Mouse (Mus musculus) neural tube, embryonic 14.5 days (tissue): ENCODE results near the gene Stard10. TPM values are rescaled to one million over a fixed set of nuclear protein-coding genes. Genes with fewer than 3 reads are reported as not detected.

ENCODE experiments used
- ATAC-seq: fragments of 200-750 bp; cut with Nextera tagmentation; 2 replicates; pipeline ENCODE4 v1.8.0; 2017; ENCODE audit warnings: low read depth, mild to moderate bottlenecking, moderate TSS enrichment, moderate library complexity
- H3K27ac ChIP-seq: fragments of 300-500 bp; sonication (generic); 2 replicates; pipeline ENCODE4 v1.5.1; 2014; ENCODE audit warnings: low read depth, mild to moderate bottlenecking, control low read depth, low read length, moderate library complexity, mixed read lengths
- H3K27me3 ChIP-seq: fragments of 300-500 bp; sonication (generic); 2 replicates; pipeline ENCODE4 v1.6.1; 2014; ENCODE audit warnings: low read length; ENCODE audit not compliant: control insufficient read depth, insufficient read depth
- H3K36me3 ChIP-seq: fragments of 300-500 bp; sonication (generic); 2 replicates; pipeline ENCODE4 v1.6.1; 2014; ENCODE audit warnings: low read length, mixed read lengths; ENCODE audit not compliant: control insufficient read depth, insufficient read depth
- H3K4me1 ChIP-seq: fragments of 300-500 bp; sonication (generic); 2 replicates; pipeline ENCODE4 v1.6.1; 2014; ENCODE audit warnings: low read length; ENCODE audit not compliant: control insufficient read depth, insufficient read depth
- H3K4me2 ChIP-seq: fragments of 300-500 bp; sonication (generic); 2 replicates; pipeline ENCODE4 v1.6.1; 2014; ENCODE audit warnings: mild to moderate bottlenecking, low read depth, low read length, control low read depth
- H3K4me3 ChIP-seq: fragments of 300-500 bp; sonication (generic); 2 replicates; pipeline ENCODE4 v1.5.1; 2014; ENCODE audit warnings: low read depth, low read length, control low read depth, mixed read lengths
- H3K9ac ChIP-seq: fragments of 300-500 bp; sonication (generic); replicated peaks from 2 replicates; pipeline ENCODE4 v1.6.1; 2014; ENCODE audit warnings: low read depth, mild to moderate bottlenecking, control low read depth, low read length, mixed read lengths
- H3K9me3 ChIP-seq: fragments of 300-500 bp; sonication (generic); 2 replicates; pipeline ENCODE4 v1.6.1; 2016; ENCODE audit warnings: low read length; ENCODE audit not compliant: control insufficient read depth
- WGBS: fragments of 180-500 bp; shearing (Covaris S2); extraction: QIAGEN DNeasy Blood & Tissue Kit; methylation state at CpG from one replicate; pipeline ENCODE4 v1.1.7; 2014; 5-methylcytosine and 5-hydroxymethylcytosine counted together
- polyA plus RNA-seq: library from polyadenylated mRNA; unstranded; fragments of >200 nt; fragmentation: Nextera tagmentation; extraction: Ambion mirVana; gene quantifications from 2 replicates; pipeline ENCODE4 v1.2.1, GENCODE M21; 2014

The Stard10 gene
- polyA plus RNA-seq, 1 experiment from 2014 or later = 17.4 TPM

GRCm38 (mm10) chr7:101362791-101363191 is 45.9 kb downstream of the Stard10 start:
- no peaks in the 10 kb centered on the region for H3K36me3 ChIP-seq
- no peaks in the 10 kb centered on the region for H3K9me3 ChIP-seq
- no peak overlapping the region for H3K4me2 ChIP-seq
- no peak for ATAC-seq
- no peaks in the 10 kb centered on the region for H3K27me3 ChIP-seq
- no peaks in the 10 kb centered on the region for H3K4me1 ChIP-seq
- no peak overlapping the region for H3K9ac ChIP-seq
- H3K27ac ChIP-seq = no peak overlapping the region
- WGBS = 60% methylated on average over 5 of the region's 5 CpGs
- no peak overlapping the region for H3K4me3 ChIP-seq

DNA sequence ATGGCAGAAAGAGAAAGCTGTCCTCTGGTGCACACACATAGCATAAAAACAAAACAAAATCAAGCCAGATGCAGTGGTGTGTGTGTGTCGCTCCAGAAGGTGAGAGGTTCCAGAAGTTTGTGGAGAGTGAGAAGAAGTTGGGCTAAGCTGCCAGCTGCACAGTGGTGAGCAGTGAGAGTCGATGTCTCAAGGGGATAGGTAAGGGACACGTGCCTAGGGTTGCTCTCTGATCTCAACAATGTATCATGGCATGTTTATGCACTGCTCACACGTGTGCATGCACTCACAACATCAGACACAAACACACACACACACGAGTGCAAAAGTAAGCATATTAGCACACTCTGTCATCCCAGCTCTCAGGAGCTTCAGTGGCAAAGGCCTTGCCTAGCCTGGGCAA is 47.0 kb downstream of the Stard10 start:
- H3K4me1 ChIP-seq = no peaks in the 10 kb centered on the region
- WGBS = 79% methylated on average over 5 of the region's 5 CpGs
- ATAC-seq = no peak

GRCm38 (mm10) chr7:101367901-101368852 is 51.3 kb downstream of the Stard10 start:
- no peaks in the 10 kb centered on the region for H3K9me3 ChIP-seq
- 50% methylated on average over 11 of the region's 11 CpGs for WGBS
- H3K36me3 ChIP-seq = no peaks in the 10 kb centered on the region
- no peaks in the 10 kb centered on the region for H3K27me3 ChIP-seq
- ATAC-seq = no peak
- no peaks in the 10 kb centered on the region for H3K4me1 ChIP-seq
- no peak overlapping the region for H3K9ac ChIP-seq
- no peak overlapping the region for H3K27ac ChIP-seq
- H3K4me3 ChIP-seq = no peak overlapping the region
- no peak overlapping the region for H3K4me2 ChIP-seq

More for the DNA sequence above, 47.0 kb downstream of the Stard10 start:
- Histone ChIP-seq H3K27ac (no peak overlapping the region), H3K4me2 (no peak overlapping the region), H3K9me3 (no peaks in the 10 kb centered on the region), H3K27me3 (no peaks in the 10 kb centered on the region), H3K9ac (no peak overlapping the region), H3K36me3 (no peaks in the 10 kb centered on the region), H3K4me3 (no peak overlapping the region)

DNA sequence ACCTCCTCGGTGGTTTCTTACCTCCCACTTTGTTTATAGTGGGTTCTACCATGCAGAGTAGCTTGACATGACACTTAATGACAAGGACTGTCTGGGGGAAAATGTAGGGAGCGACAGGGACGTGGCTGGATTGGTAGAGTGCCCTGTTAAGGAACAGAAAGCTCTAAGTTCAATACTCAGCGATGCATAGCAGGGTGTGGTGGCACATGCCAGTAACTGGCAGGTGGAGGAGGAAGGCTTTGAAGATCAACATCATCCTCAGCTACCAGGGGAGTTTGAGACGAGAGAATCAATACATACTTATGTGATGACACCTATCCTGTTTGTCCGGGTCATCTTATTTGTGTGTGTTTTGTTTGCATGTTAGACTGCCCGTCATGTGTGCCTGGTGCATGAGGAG is 52.8 kb downstream of the Stard10 start:
- no peaks in the 10 kb centered on the region for H3K36me3 ChIP-seq
- H3K9ac ChIP-seq = no peak overlapping the region
- H3K4me3 ChIP-seq = no peak overlapping the region
- no peaks in the 10 kb centered on the region for H3K9me3 ChIP-seq
- no peaks in the 10 kb centered on the region for H3K4me1 ChIP-seq
- ATAC-seq = no peak
- H3K27ac ChIP-seq = no peak overlapping the region
- 75% methylated on average over 7 of the region's 7 CpGs for WGBS
- H3K4me2 ChIP-seq = no peak overlapping the region
- no peaks in the 10 kb centered on the region for H3K27me3 ChIP-seq

- H3K4me2 ChIP-seq = no peak overlapping the region
- no peak overlapping the region for H3K9ac ChIP-seq
- ATAC-seq = no peak
- H3K4me3 ChIP-seq = no peak overlapping the region
- H3K27me3 ChIP-seq = no peaks in the 10 kb centered on the region
- no peaks in the 10 kb centered on the region for H3K9me3 ChIP-seq
- WGBS = 86% methylated on average over 26 of the region's 26 CpGs
- no peaks in the 10 kb centered on the region for H3K36me3 ChIP-seq
- H3K4me1 ChIP-seq = peaks cover 5% of the 10 kb centered on the region; the same call in 1 of the 2 replicates
- H3K27ac ChIP-seq = no peak overlapping the region
These were observed 56.2 kb downstream of the Stard10 start for GRCm38 (mm10) chr7:101373082-101373481.

GRCm38 (mm10) chr7:101374155-101374554 is 57.3 kb downstream of the Stard10 start:
- no peak overlapping the region for H3K27ac ChIP-seq
- H3K36me3 ChIP-seq = no peaks in the 10 kb centered on the region
- no peak overlapping the region for H3K9ac ChIP-seq
- H3K27me3 ChIP-seq = no peaks in the 10 kb centered on the region
- ATAC-seq = peak; percentile 42; the same call in 1 of the 2 replicates
- H3K4me3 ChIP-seq = no peak overlapping the region
- H3K9me3 ChIP-seq = no peaks in the 10 kb centered on the region
- no peak overlapping the region for H3K4me2 ChIP-seq
- peaks cover 5% of the 10 kb centered on the region; the same call in 1 of the 2 replicates for H3K4me1 ChIP-seq

GRCm38 (mm10) chr7:101376701-101377340 is 59.9 kb downstream of the Stard10 start:
- Histone ChIP-seq H3K4me1 (peaks cover 5% of the 10 kb centered on the region; the same call in 1 of the 2 replicates), H3K9ac (no peak overlapping the region), H3K27me3 (no peaks in the 10 kb centered on the region), H3K36me3 (no peaks in the 10 kb centered on the region), H3K4me3 (no peak overlapping the region), H3K4me2 (no peak overlapping the region), H3K27ac (peak overlapping the region; percentile 39; the same call in 1 of the 2 replicates), H3K9me3 (no peaks in the 10 kb centered on the region)
- ATAC-seq = peak; percentile 77; the same call in 1 of the 2 replicates
- 45% methylated on average over 10 of the region's 10 CpGs for WGBS

DNA sequence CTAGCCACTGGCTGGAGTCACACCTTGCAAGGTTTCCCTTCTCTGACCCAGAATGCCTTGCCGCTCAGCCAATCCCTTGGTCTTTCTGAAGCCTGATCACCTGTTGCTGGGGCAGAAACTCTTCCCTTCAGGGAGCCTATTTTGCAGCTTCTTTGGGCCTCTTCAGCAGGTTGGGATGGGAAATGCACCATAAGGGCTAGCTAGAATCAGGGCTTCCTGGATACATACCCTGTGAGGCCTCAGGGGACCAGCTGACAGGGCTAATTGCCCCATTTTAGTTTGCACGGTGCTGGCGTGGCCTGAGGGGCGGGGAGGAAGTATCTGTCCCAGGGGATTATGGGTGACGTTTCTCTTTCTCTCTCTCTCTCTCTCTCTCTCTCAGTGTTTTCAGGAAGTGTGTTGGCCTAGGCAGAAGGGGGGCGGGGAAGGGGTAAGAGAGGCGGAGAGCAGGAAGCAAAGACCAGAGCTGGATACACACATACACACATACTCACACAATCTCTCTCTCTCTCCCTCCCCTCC is 60.9 kb downstream of the Stard10 start:
- no peak overlapping the region for H3K4me2 ChIP-seq
- H3K27ac ChIP-seq = no peak overlapping the region
- 33% methylated on average over 7 of the region's 7 CpGs for WGBS
- no peak overlapping the region for H3K4me3 ChIP-seq
- H3K9me3 ChIP-seq = no peaks in the 10 kb centered on the region
- H3K27me3 ChIP-seq = no peaks in the 10 kb centered on the region
- no peak overlapping the region; the same call in 1 of the 2 replicates for H3K9ac ChIP-seq
- H3K4me1 ChIP-seq = peaks cover 5% of the 10 kb centered on the region; the same call in 1 of the 2 replicates
- H3K36me3 ChIP-seq = no peaks in the 10 kb centered on the region
- no peak for ATAC-seq
